Mouse (Mus musculus): Measurements from ENCODE around the gene Kcna5.

DNA sequence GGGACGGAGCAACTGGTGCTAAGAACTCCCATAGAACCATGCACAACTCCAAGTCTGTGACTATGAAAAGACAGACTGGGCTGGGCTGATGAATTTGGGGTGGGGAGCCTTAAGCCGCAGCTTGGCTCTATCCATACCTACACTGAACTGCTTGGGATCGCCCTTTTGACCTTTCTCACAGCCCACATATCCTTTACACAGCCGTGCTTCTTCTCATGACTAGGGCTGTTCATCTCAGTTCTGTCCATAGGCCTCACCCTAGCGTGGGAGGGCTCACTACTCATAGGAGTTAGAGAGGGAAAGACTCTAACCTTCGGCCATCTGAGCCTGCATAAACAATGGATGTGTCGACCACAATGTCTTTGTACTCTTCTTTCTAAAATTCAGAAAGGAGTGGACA lies 39.6 kb upstream of the Kcna5 start:
- TF ChIP-seq CTCF (IDR thresholded peaks at IDR 0.05; ENCODE audit: borderline replicate concordance, control insufficient read depth, extremely low read depth, insufficient read depth, low read length, poor library complexity) (no peak), POLR2A (IDR thresholded peaks at IDR 0.05; ENCODE audit: control insufficient read depth, extremely low read depth, insufficient read depth, low read length, poor library complexity) (no peak)
